Mouse (Mus musculus) ovary, postnatal 36 days (tissue): ENCODE measurements around the gene Hist2h3c1.
A peak's percentile ranks its signal among the peaks of the same experiment; 100 is the strongest.
"Not testable (repeated sequence)": the region's sequence is repeated elsewhere in the genome, so short reads cannot be mapped to it uniquely, and the experiment has no call there.

Experiments used
- DNase-seq: peaks from one replicate; pipeline ENCODE4 v3.0.0; 2022; ENCODE audit warnings: low spot score, mixed read lengths

Gene Hist2h3c1

GRCm38 (mm10) chr3:96246427-96246856, at the start of gene Hist2h3c1:
Gene Hist2h3c1 (plus strand): TSS chr3:96246685.
- not testable (repeated sequence) for DNase-seq

GRCm38 (mm10) chr3:96197129-96197749, 49.2 kb upstream of the Hist2h3c1 start:
- DNase-seq: peak; percentile 84

- DNase-seq: no peak
Measured at GRCm38 (mm10) chr3:96198181-96198580, 48.3 kb upstream of the Hist2h3c1 start.

- DNase-seq: not testable (repeated sequence)
Measured at GRCm38 (mm10) chr3:96198601-96199251, 47.8 kb upstream of the Hist2h3c1 start.

- DNase-seq: no peak
Measured at GRCm38 (mm10) chr3:96199731-96200130, 46.8 kb upstream of the Hist2h3c1 start.

GRCm38 (mm10) chr3:96207819-96208218, 38.7 kb upstream of the Hist2h3c1 start:
- DNase-seq: no peak

GRCm38 (mm10) chr3:96209242-96209641, 37.2 kb upstream of the Hist2h3c1 start:
- peak; percentile 41 for DNase-seq

- no peak for DNase-seq
Measured at GRCm38 (mm10) chr3:96219191-96219641, 27.3 kb upstream of the Hist2h3c1 start.

- DNase-seq: peak; percentile 79
Measured at GRCm38 (mm10) chr3:96219661-96220130, 26.8 kb upstream of the Hist2h3c1 start, which contains the start of the genes Bola1 and Hist2h2ab. Gene Bola1 (minus strand): TSS chr3:96219709. Gene Hist2h2ab (plus strand): TSS chr3:96219865.

- DNase-seq: not testable (repeated sequence)
Measured at GRCm38 (mm10) chr3:96220131-96220764, 26.2 kb upstream of the Hist2h3c1 start.

GRCm38 (mm10) chr3:96220765-96221639, 25.5 kb upstream of the Hist2h3c1 start, which contains the start of the genes Hist2h2ac and Hist2h2be:
Gene Hist2h2ac (minus strand): TSS chr3:96220880.
Gene Hist2h2be (plus strand): TSS chr3:96221119.
- peak; percentile 79 for DNase-seq

GRCm38 (mm10) chr3:96221640-96222038, 24.8 kb upstream of the Hist2h3c1 start:
- DNase-seq: peak; percentile 28

- no peak for DNase-seq
Measured at GRCm38 (mm10) chr3:96222774-96223173, 23.7 kb upstream of the Hist2h3c1 start.

GRCm38 (mm10) chr3:96225421-96225820, 21.1 kb upstream of the Hist2h3c1 start:
- DNase-seq: no peak

- DNase-seq: no peak
Measured at GRCm38 (mm10) chr3:96226695-96227648, 19.5 kb upstream of the Hist2h3c1 start.

GRCm38 (mm10) chr3:96228828-96229227, 17.7 kb upstream of the Hist2h3c1 start:
- DNase-seq: no peak

- no peak for DNase-seq
Measured at GRCm38 (mm10) chr3:96230404-96230803, 16.1 kb upstream of the Hist2h3c1 start.

- DNase-seq: no peak
Measured at GRCm38 (mm10) chr3:96230910-96231757, 15.4 kb upstream of the Hist2h3c1 start.

GRCm38 (mm10) chr3:96231758-96232120, 14.7 kb upstream of the Hist2h3c1 start:
- no peak for DNase-seq
